Mouse (Mus musculus) lung, embryonic 14.5 days (tissue): ENCODE data around the gene Crybb2. TPM values are rescaled to one million over a fixed set of nuclear protein-coding genes. Genes with fewer than 3 reads are reported as not detected.
A peak's percentile ranks its signal among the peaks of the same experiment; 100 is the strongest.

ENCODE experiments used
- ATAC-seq: fragments of 200-750 bp; cut with Nextera tagmentation; 2 replicates; pipeline ENCODE4 v1.8.0; 2017; ENCODE audit warnings: mild to moderate bottlenecking, moderate TSS enrichment, moderate library complexity; ENCODE audit not compliant: insufficient read depth
- DNase-seq: peaks from one replicate; pipeline ENCODE4 v3.0.0-alpha.2; 2015
- H3K27ac ChIP-seq: fragments of 300-500 bp; sonication (generic); 2 replicates; pipeline ENCODE4 v1.5.1; 2014; ENCODE audit warnings: low read depth, mild to moderate bottlenecking, moderate library complexity
- H3K27me3 ChIP-seq: fragments of 300-500 bp; sonication (generic); 2 replicates; pipeline ENCODE4 v1.6.1; 2014; ENCODE audit warnings: low read length, control low read depth; ENCODE audit not compliant: insufficient read depth
- H3K36me3 ChIP-seq: fragments of 300-500 bp; sonication (generic); 2 replicates; pipeline ENCODE4 v1.6.1; 2014; ENCODE audit warnings: control low read depth; ENCODE audit not compliant: insufficient read depth
- H3K4me1 ChIP-seq: fragments of 300-500 bp; sonication (generic); 2 replicates; pipeline ENCODE4 v1.6.1; 2014; ENCODE audit warnings: antibody characterized with exemption, control low read depth; ENCODE audit not compliant: insufficient read depth
- H3K4me2 ChIP-seq: fragments of 300-500 bp; sonication (generic); 2 replicates; pipeline ENCODE4 v1.6.1; 2014; ENCODE audit warnings: mild to moderate bottlenecking
- H3K4me3 ChIP-seq: fragments of 300-500 bp; sonication (generic); 2 replicates; pipeline ENCODE4 v1.5.1; 2014; ENCODE audit warnings: low read depth, low read length
- H3K9ac ChIP-seq: fragments of 300-500 bp; sonication (generic); 2 replicates; pipeline ENCODE4 v1.6.1; 2014
- H3K9me3 ChIP-seq: fragments of 300-500 bp; sonication (generic); 2 replicates; pipeline ENCODE4 v1.6.1; 2016; ENCODE audit warnings: low read depth, low read length, control low read depth
- CTCF ChIP-seq: IDR thresholded peaks from 2 replicates; pipeline ENCODE4 v1.5.1; 2016; ENCODE audit warnings: antibody characterized with exemption, low read depth
- WGBS: fragments of 180-500 bp; shearing (Covaris S2); extraction: QIAGEN DNeasy Blood & Tissue Kit; methylation state at CpG from one replicate; pipeline ENCODE4 v1.1.7; 2014; 5-methylcytosine and 5-hydroxymethylcytosine counted together
- polyA plus RNA-seq: library from polyadenylated mRNA; unstranded; fragments of >200 nt; fragmentation: Nextera tagmentation; extraction: Ambion mirVana; gene quantifications from 2 replicates; pipeline ENCODE4 v1.2.1, GENCODE M21; 2014

Gene Crybb2
- not detected in 2 replicates for polyA plus RNA-seq

- ATAC-seq: no peak
- no peak for DNase-seq
- Histone ChIP-seq H3K4me3 (no peak within 1 kb of the TSS), H3K9me3 (no peaks in the 10 kb centered on the region), H3K27me3 (no peaks in the 10 kb centered on the region), H3K4me1 (no peaks in the 10 kb centered on the region), H3K36me3 (no peaks in the 10 kb centered on the region), H3K4me2 (no peak within 1 kb of the TSS), H3K9ac (no peak within 1 kb of the TSS), H3K27ac (no peak within 1 kb of the TSS)
- TF ChIP-seq CTCF: no peak
Observed at GRCm38 (mm10) chr5:113070017-113070416, at the start of gene Crybb2. Gene Crybb2 (minus strand): TSS chr5:113070117.

- Histone ChIP-seq H3K4me3 (no peak overlapping the region), H3K9ac (no peak overlapping the region), H3K27me3 (no peaks in the 10 kb centered on the region), H3K4me1 (peaks cover 21% of the 10 kb centered on the region), H3K4me2 (no peak overlapping the region), H3K36me3 (no peaks in the 10 kb centered on the region), H3K9me3 (no peaks in the 10 kb centered on the region), H3K27ac (no peak overlapping the region)
- WGBS: 61% methylated on average over 9 of the region's 9 CpGs
- DNase-seq: no peak
- ATAC-seq: no peak
- TF ChIP-seq CTCF: no peak
Observed at GRCm38 (mm10) chr5:113119291-113119690, 49.4 kb upstream of the Crybb2 start.

- H3K36me3 ChIP-seq: no peaks in the 10 kb centered on the region
- H3K9ac ChIP-seq: peak overlapping the region; percentile 16; the same call in 1 of the 2 replicates
- peak; percentile 61 for DNase-seq
- H3K9me3 ChIP-seq: no peaks in the 10 kb centered on the region
- no peak overlapping the region for H3K27ac ChIP-seq
- no peak for TF ChIP-seq CTCF
- H3K4me3 ChIP-seq: no peak overlapping the region
- 32% methylated on average over 6 of the region's 6 CpGs for WGBS
- no peaks in the 10 kb centered on the region for H3K27me3 ChIP-seq
- no peak for ATAC-seq
- H3K4me2 ChIP-seq: no peak overlapping the region
- peaks cover 24% of the 10 kb centered on the region for H3K4me1 ChIP-seq
Observed at GRCm38 (mm10) chr5:113118695-113119094, 48.8 kb upstream of the Crybb2 start.

- no peaks in the 10 kb centered on the region for H3K27me3 ChIP-seq
- WGBS: 84% methylated on average over 5 of the region's 5 CpGs
- H3K27ac ChIP-seq: no peak overlapping the region
- DNase-seq (no peak), ATAC-seq (no peak)
- H3K9me3 ChIP-seq: no peaks in the 10 kb centered on the region
- no peak overlapping the region for H3K4me2 ChIP-seq
- no peaks in the 10 kb centered on the region for H3K36me3 ChIP-seq
- no peak overlapping the region for H3K9ac ChIP-seq
- H3K4me3 ChIP-seq: no peak overlapping the region
- peaks cover 21% of the 10 kb centered on the region for H3K4me1 ChIP-seq
- no peak for TF ChIP-seq CTCF
Observed at GRCm38 (mm10) chr5:113117361-113117760, 47.4 kb upstream of the Crybb2 start.

- DNase-seq (no peak), ATAC-seq (no peak)
- no peaks in the 10 kb centered on the region for H3K27me3 ChIP-seq
- H3K9ac ChIP-seq: no peak overlapping the region
- no peak overlapping the region for H3K27ac ChIP-seq
- peaks cover 11% of the 10 kb centered on the region; the same call in 1 of the 2 replicates for H3K4me1 ChIP-seq
- no peak for TF ChIP-seq CTCF
- no peak overlapping the region for H3K4me3 ChIP-seq
- no peaks in the 10 kb centered on the region for H3K9me3 ChIP-seq
- no peak overlapping the region for H3K4me2 ChIP-seq
- 52% methylated on average over 10 of the region's 10 CpGs for WGBS
- no peaks in the 10 kb centered on the region for H3K36me3 ChIP-seq
Observed at GRCm38 (mm10) chr5:113115896-113116295, 46.0 kb upstream of the Crybb2 start.

GRCm38 (mm10) chr5:113114264-113115225, 44.6 kb upstream of the Crybb2 start:
- ATAC-seq (no peak), DNase-seq (no peak)
- H3K4me3 ChIP-seq: no peak overlapping the region
- no peaks in the 10 kb centered on the region for H3K36me3 ChIP-seq
- TF ChIP-seq CTCF: no peak
- no peaks in the 10 kb centered on the region for H3K27me3 ChIP-seq
- WGBS: 41% methylated on average over 20 of the region's 20 CpGs
- H3K27ac ChIP-seq: peak overlapping the region; percentile 80; the same call in 1 of the 2 replicates
- H3K9me3 ChIP-seq: no peaks in the 10 kb centered on the region
- peak overlapping the region; percentile 13; the same call in 1 of the 2 replicates for H3K9ac ChIP-seq
- H3K4me2 ChIP-seq: no peak overlapping the region
- peaks cover 8% of the 10 kb centered on the region; the same call in 1 of the 2 replicates for H3K4me1 ChIP-seq

- 34% methylated on average over 5 of the region's 5 CpGs for WGBS
- peak overlapping the region; percentile 80 for H3K27ac ChIP-seq
- H3K4me3 ChIP-seq: no peak overlapping the region
- H3K9me3 ChIP-seq: no peaks in the 10 kb centered on the region
- H3K4me2 ChIP-seq: 0 out of 2 replicates have a peak overlapping the region, but pooled peaks have one; percentile 10
- H3K27me3 ChIP-seq: no peaks in the 10 kb centered on the region
- ATAC-seq (peak; percentile 38; the same call in 1 of the 2 replicates), DNase-seq (peak; percentile 36)
- H3K9ac ChIP-seq: no peak overlapping the region
- H3K4me1 ChIP-seq: peaks cover 12% of the 10 kb centered on the region; the same call in 1 of the 2 replicates
- TF ChIP-seq CTCF: no peak
- no peaks in the 10 kb centered on the region for H3K36me3 ChIP-seq
Observed at GRCm38 (mm10) chr5:113113120-113113519, 43.2 kb upstream of the Crybb2 start.
